9 mouse cellular contexts compared by ENCODE assay signal in the genomic region with DNA sequence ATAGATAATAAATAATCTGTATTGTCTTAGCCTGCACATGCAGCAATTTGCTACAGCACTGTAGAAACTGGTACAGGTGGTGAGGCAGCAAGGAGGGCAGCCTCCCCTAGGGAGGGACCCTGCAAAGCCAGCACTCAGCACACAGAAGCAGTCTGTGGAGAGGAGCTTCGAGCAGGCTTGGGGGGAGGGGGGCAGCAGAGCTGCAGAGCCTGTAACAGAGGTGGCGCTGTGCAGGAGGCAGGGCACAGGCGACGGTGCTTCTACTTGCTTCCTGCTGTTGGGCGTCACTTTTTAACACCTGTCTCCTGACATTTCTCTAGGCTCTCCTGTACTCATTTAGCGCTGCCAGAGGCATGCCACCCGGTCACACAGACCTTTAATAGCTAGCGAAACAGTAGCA.
DNase-seq lines count a peak whose midpoint lies in the region; ATAC-seq and TF ChIP-seq lines count a peak whose summit lies in the region.
"Had no signal": no experiment of that assay in that cellular context is flagged by ENCODE, and none has a peak within 500 bp of the region (broad histone marks: within the 10 kb centered on the region; RNA-seq: fewer than 3 reads in every experiment).

No protein-coding gene starts in this region.

- no peaks in the 10 kb centered on the region for H3K27me3 ChIP-seq in kidney, embryonic 14.5 days (ENCODE audit: control insufficient read depth, insufficient read depth, low read length)
- H3K27me3 ChIP-seq in forebrain, postnatal 0 days (ENCODE audit: insufficient read depth, low read length): no peaks in the 10 kb centered on the region
- H3K27me3 ChIP-seq in liver, embryonic 13.5 days: no peaks in the 10 kb centered on the region

- no peaks in the 10 kb centered on the region for H3K36me3 ChIP-seq in kidney, embryonic 14.5 days (ENCODE audit: control insufficient read depth, insufficient read depth, low read length)
- no peaks in the 10 kb centered on the region for H3K36me3 ChIP-seq in forebrain, postnatal 0 days (ENCODE audit: insufficient read depth)
- H3K36me3 ChIP-seq in liver, embryonic 13.5 days: no peaks in the 10 kb centered on the region

- 3% methylated on average over 8 of the region's 8 CpGs for WGBS in kidney, embryonic 14.5 days
- WGBS in forebrain, postnatal 0 days: 8% methylated on average over 8 of the region's 8 CpGs
- 5% methylated on average over 8 of the region's 8 CpGs for WGBS in liver, embryonic 13.5 days (ENCODE audit: insufficient replicate concordance)

- peak; percentile 67 for TF ChIP-seq CTCF in forebrain, postnatal 0 days (IDR thresholded peaks at IDR 0.05; ENCODE audit: low read depth)

- peak; percentile 67 for ATAC-seq in kidney, embryonic 14.5 days (ENCODE audit: low FRiP score, low TSS enrichment)
- ATAC-seq in forebrain, postnatal 0 days: peak; percentile 92
- no peak for ATAC-seq in liver, embryonic 13.5 days (ENCODE audit: low read depth)

- no peak overlapping the region for H3K27ac ChIP-seq in kidney, embryonic 14.5 days (ENCODE audit: low read depth, low read length)
- H3K27ac ChIP-seq in forebrain, postnatal 0 days (ENCODE audit: low read depth, low read length): no peak overlapping the region
- H3K27ac ChIP-seq in liver, embryonic 13.5 days: no peak overlapping the region
- H3K27ac ChIP-seq: macrophage had no signal

- DNase-seq in kidney, adult 8-10 months: no peak
- peak; percentile 18 for DNase-seq in WW6 (ENCODE audit: low read depth, low spot score)
- DNase-seq in forebrain, postnatal 0 days: peak; percentile 71
- DNase-seq in liver, embryonic 13.5 days: no peak
- peak; percentile 54 to 56 for DNase-seq in right cerebral cortex, postnatal 10 days (ENCODE audit: low spot score in 2 of 2)
- no peak for DNase-seq in spleen, postnatal 36 days (ENCODE audit: low spot score in 2 of 2)
- DNase-seq in urinary bladder, postnatal 10 days (ENCODE audit: low spot score): no peak

- peak overlapping the region; percentile 12 for H3K4me3 ChIP-seq in kidney, embryonic 14.5 days (ENCODE audit: low read length)
- H3K4me3 ChIP-seq in forebrain, postnatal 0 days (ENCODE audit: low read depth, low read length): 0 out of 2 replicates have a peak overlapping the region, but pooled peaks have one; percentile 13
- 0 out of 2 replicates have a peak overlapping the region, but pooled peaks have one; percentile 4 for H3K4me3 ChIP-seq in liver, embryonic 13.5 days (replicated peaks)

- H3K4me2 ChIP-seq in kidney, embryonic 14.5 days (replicated peaks; ENCODE audit: low read depth, low read length): peak overlapping the region; percentile 33
- peak overlapping the region; percentile 41 for H3K4me2 ChIP-seq in forebrain, postnatal 0 days (ENCODE audit: low read depth)
- H3K4me2 ChIP-seq in liver, embryonic 13.5 days: peak overlapping the region; percentile 44

- H3K4me1 ChIP-seq in kidney, embryonic 14.5 days (ENCODE audit: control insufficient read depth, insufficient read depth, low read length): peaks cover 8% of the 10 kb centered on the region; the same call in 1 of the 2 replicates
- H3K4me1 ChIP-seq in forebrain, postnatal 0 days (ENCODE audit: insufficient read depth): 0 out of 2 replicates have a peak, but pooled peaks cover 3% of the 10 kb centered on the region
- H3K4me1 ChIP-seq in liver, embryonic 13.5 days (replicated peaks): peaks cover 6% of the 10 kb centered on the region; the same call in 1 of the 2 replicates

- H3K9ac ChIP-seq in kidney, embryonic 14.5 days (ENCODE audit: low read depth, low read length): no peak overlapping the region
- H3K9ac ChIP-seq in forebrain, postnatal 0 days: peak overlapping the region; percentile 26
- no peak overlapping the region for H3K9ac ChIP-seq in liver, embryonic 13.5 days

- H3K9me3 ChIP-seq in kidney, embryonic 14.5 days (ENCODE audit: control insufficient read depth, low read length): no peaks in the 10 kb centered on the region
- no peaks in the 10 kb centered on the region for H3K9me3 ChIP-seq in forebrain, postnatal 0 days (ENCODE audit: low read length)
- no peaks in the 10 kb centered on the region for H3K9me3 ChIP-seq in liver, embryonic 13.5 days (replicated peaks)

Comparison
In these comparisons a context has a peak if more than half of its experiments do, and no peak if none do; other contexts are left out.
1. DNase-seq: peak in WW6 (single experiment), forebrain, postnatal 0 days (single experiment) and right cerebral cortex, postnatal 10 days (2 of 2); none in kidney, adult 8-10 months (0 of 2), liver, embryonic 13.5 days (single experiment), spleen, postnatal 36 days (0 of 2) and urinary bladder, postnatal 10 days (single experiment).
2. Peak in every context shown above with its lines, with median percentiles within 50 percentile points of each other: H3K4me2 ChIP-seq and H3K4me3 ChIP-seq.